Mouse (Mus musculus): Measurements from ENCODE around the gene Fam189a1.

DNA sequence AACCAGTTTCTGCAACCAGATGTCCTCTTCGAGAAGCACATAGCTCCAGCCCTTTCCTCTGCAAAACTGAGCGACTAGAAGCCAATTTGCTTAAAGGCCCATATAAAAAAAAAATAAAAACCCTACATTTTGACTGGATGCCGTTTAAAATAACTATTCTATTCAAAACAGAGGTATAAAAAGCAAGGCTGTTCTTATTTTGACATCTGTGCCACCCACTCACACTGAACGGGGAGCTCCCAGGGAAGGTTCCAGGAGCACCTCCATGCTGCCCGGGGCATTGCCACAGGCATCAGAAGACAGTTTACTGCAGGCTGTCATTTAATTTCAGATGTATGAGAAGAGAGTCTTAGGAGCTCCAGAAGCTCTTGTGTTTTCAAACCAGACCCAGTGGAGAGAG, 232.5 kb downstream of the Fam189a1 start:
- TF ChIP-seq POLR2A (IDR thresholded peaks at IDR 0.05; ENCODE audit: borderline replicate concordance, insufficient read depth, low read length) (no peak), CTCF (IDR thresholded peaks at IDR 0.05; ENCODE audit: borderline replicate concordance, insufficient read depth, low read depth, low read length) (no peak)
